Mouse (Mus musculus): ENCODE measurements around the gene Ccdc130. TPM values are rescaled to one million over a fixed set of nuclear protein-coding genes. Genes with fewer than 3 reads are reported as not detected.

Gene Ccdc130
- polyA plus RNA-seq, 2 experiments = 5.5 to 7.1 TPM

- H3K27me3 ChIP-seq (ENCODE audit: control insufficient read depth, insufficient read depth, low read length) = no peaks in the 10 kb centered on the region
- no peaks in the 10 kb centered on the region for H3K9me3 ChIP-seq (ENCODE audit: control insufficient read depth, low read length)
- H3K4me3 ChIP-seq (ENCODE audit: insufficient read depth in 1 of 2, low read depth in 2 of 2, low read length in 2 of 2) = no peak overlapping the region
- TF ChIP-seq EP300 (IDR thresholded peaks at IDR 0.05; ENCODE audit: low read depth) = no peak
- H3K9ac ChIP-seq (replicated peaks) = no peak overlapping the region
- no peak for DNase-seq (ENCODE audit: low read depth in 3 of 3, low spot score in 3 of 3)
- H3K36me3 ChIP-seq (replicated peaks; ENCODE audit: control insufficient read depth, insufficient read depth, low read depth) = no peaks in the 10 kb centered on the region
- no peaks in the 10 kb centered on the region for H3K4me1 ChIP-seq (replicated peaks; ENCODE audit: control insufficient read depth in 2 of 2, insufficient read depth in 2 of 2, low read length in 1 of 2)
- H3K27ac ChIP-seq = no peak overlapping the region
- 76% methylated on average over 5 of the region's 5 CpGs for WGBS (ENCODE audit: insufficient replicate concordance)
- no peak for ATAC-seq (ENCODE audit: insufficient read depth)
- H3K4me2 ChIP-seq (ENCODE audit: low read depth) = no peak overlapping the region
Measured at GRCm38 (mm10) chr8:84218143-84218542, 52.0 kb downstream of the Ccdc130 start.

DNA sequence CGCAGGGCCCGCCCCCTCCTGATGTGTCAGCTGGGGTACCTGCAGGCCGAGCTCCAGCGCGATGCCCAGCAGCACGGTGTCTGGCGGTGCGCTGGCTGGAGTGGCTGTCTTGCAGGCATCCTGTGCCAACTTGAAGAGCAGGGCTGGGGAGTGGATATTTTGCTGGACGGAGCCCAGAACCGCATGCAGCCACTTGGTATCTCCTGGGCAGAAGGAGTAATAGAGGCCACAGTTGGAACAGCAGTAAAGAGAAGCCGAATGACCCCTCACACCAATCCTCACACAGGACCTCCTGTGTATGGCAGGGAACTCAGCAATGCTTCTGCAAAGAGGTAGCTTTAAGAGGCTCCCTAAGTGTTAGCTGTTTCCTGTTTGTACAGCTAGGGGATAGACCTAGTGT is 53.0 kb downstream of the Ccdc130 start:
- ATAC-seq (ENCODE audit: insufficient read depth) (no peak), DNase-seq (ENCODE audit: low read depth in 3 of 3, low spot score in 3 of 3) (no peak)
- H3K4me2 ChIP-seq (ENCODE audit: low read depth) = no peak overlapping the region
- no peaks in the 10 kb centered on the region for H3K27me3 ChIP-seq (ENCODE audit: control insufficient read depth, insufficient read depth, low read length)
- no peak overlapping the region for H3K4me3 ChIP-seq (ENCODE audit: insufficient read depth in 1 of 2, low read depth in 2 of 2, low read length in 2 of 2)
- TF ChIP-seq CTCF (IDR thresholded peaks at IDR 0.05; ENCODE audit: low read depth) = no peak
- no peak for TF ChIP-seq EP300 (IDR thresholded peaks at IDR 0.05; ENCODE audit: low read depth)
- H3K9me3 ChIP-seq (ENCODE audit: control insufficient read depth, low read length) = no peaks in the 10 kb centered on the region
- H3K4me1 ChIP-seq (replicated peaks; ENCODE audit: control insufficient read depth in 2 of 2, insufficient read depth in 2 of 2, low read length in 1 of 2) = no peaks in the 10 kb centered on the region
- no peak overlapping the region for H3K9ac ChIP-seq (replicated peaks)
- H3K27ac ChIP-seq = no peak overlapping the region
- 78% methylated on average over 11 of the region's 11 CpGs for WGBS (ENCODE audit: insufficient replicate concordance)
- no peaks in the 10 kb centered on the region for H3K36me3 ChIP-seq (replicated peaks; ENCODE audit: control insufficient read depth, insufficient read depth, low read depth)

- Histone ChIP-seq H3K4me1 (replicated peaks; ENCODE audit: control insufficient read depth in 2 of 2, insufficient read depth in 2 of 2, low read length in 1 of 2) (no peaks in the 10 kb centered on the region), H3K4me2 (ENCODE audit: low read depth) (no peak overlapping the region), H3K9ac (replicated peaks) (no peak overlapping the region), H3K36me3 (replicated peaks; ENCODE audit: control insufficient read depth, insufficient read depth, low read depth) (no peaks in the 10 kb centered on the region), H3K27me3 (ENCODE audit: control insufficient read depth, insufficient read depth, low read length) (no peaks in the 10 kb centered on the region), H3K9me3 (ENCODE audit: control insufficient read depth, low read length) (no peaks in the 10 kb centered on the region), H3K4me3 (ENCODE audit: insufficient read depth in 1 of 2, low read depth in 2 of 2, low read length in 2 of 2) (no peak overlapping the region), H3K27ac (no peak overlapping the region)
- ATAC-seq (ENCODE audit: insufficient read depth) = no peak
- no peak for TF ChIP-seq CTCF (IDR thresholded peaks at IDR 0.05; ENCODE audit: low read depth)
- DNase-seq (ENCODE audit: low read depth in 3 of 3, low spot score in 3 of 3) = no peak
- WGBS (ENCODE audit: insufficient replicate concordance) = 66% methylated on average over 4 of the region's 4 CpGs
Measured at GRCm38 (mm10) chr8:84213277-84213676, 56.9 kb downstream of the Ccdc130 start.

- Histone ChIP-seq H3K36me3 (replicated peaks; ENCODE audit: control insufficient read depth, insufficient read depth, low read depth) (no peaks in the 10 kb centered on the region), H3K4me3 (ENCODE audit: insufficient read depth in 1 of 2, low read depth in 2 of 2, low read length in 2 of 2) (no peak overlapping the region), H3K27me3 (ENCODE audit: control insufficient read depth, insufficient read depth, low read length) (no peaks in the 10 kb centered on the region), H3K4me1 (replicated peaks; ENCODE audit: control insufficient read depth in 2 of 2, insufficient read depth in 2 of 2, low read length in 1 of 2) (no peaks in the 10 kb centered on the region), H3K9ac (replicated peaks) (no peak overlapping the region), H3K9me3 (ENCODE audit: control insufficient read depth, low read length) (no peaks in the 10 kb centered on the region), H3K4me2 (ENCODE audit: low read depth) (no peak overlapping the region), H3K27ac (no peak overlapping the region)
- no peak for ATAC-seq (ENCODE audit: insufficient read depth)
- no peak for DNase-seq (ENCODE audit: low read depth in 3 of 3, low spot score in 3 of 3)
- WGBS (ENCODE audit: insufficient replicate concordance) = 82% methylated on average over 31 of the region's 31 CpGs
- TF ChIP-seq EP300 (IDR thresholded peaks at IDR 0.05; ENCODE audit: low read depth) (no peak), CTCF (IDR thresholded peaks at IDR 0.05; ENCODE audit: low read depth) (no peak)
Measured at GRCm38 (mm10) chr8:84211881-84212563, 58.2 kb downstream of the Ccdc130 start.

GRCm38 (mm10) chr8:84211202-84211601 is 59.0 kb downstream of the Ccdc130 start:
- TF ChIP-seq EP300 (IDR thresholded peaks at IDR 0.05; ENCODE audit: low read depth) (no peak), CTCF (IDR thresholded peaks at IDR 0.05; ENCODE audit: low read depth) (no peak)
- DNase-seq (ENCODE audit: low read depth in 3 of 3, low spot score in 3 of 3) (no peak), ATAC-seq (ENCODE audit: insufficient read depth) (no peak)
- no peak overlapping the region for H3K4me3 ChIP-seq (ENCODE audit: insufficient read depth in 1 of 2, low read depth in 2 of 2, low read length in 2 of 2)
- WGBS (ENCODE audit: insufficient replicate concordance) = 81% methylated on average over 3 of the region's 3 CpGs
- H3K36me3 ChIP-seq (replicated peaks; ENCODE audit: control insufficient read depth, insufficient read depth, low read depth) = no peaks in the 10 kb centered on the region
- no peaks in the 10 kb centered on the region for H3K4me1 ChIP-seq (replicated peaks; ENCODE audit: control insufficient read depth in 2 of 2, insufficient read depth in 2 of 2, low read length in 1 of 2)
- no peak overlapping the region for H3K4me2 ChIP-seq (ENCODE audit: low read depth)
- H3K27me3 ChIP-seq (ENCODE audit: control insufficient read depth, insufficient read depth, low read length) = no peaks in the 10 kb centered on the region
- H3K27ac ChIP-seq = no peak overlapping the region
- no peak overlapping the region for H3K9ac ChIP-seq (replicated peaks)
- no peaks in the 10 kb centered on the region for H3K9me3 ChIP-seq (ENCODE audit: control insufficient read depth, low read length)
